Mouse (Mus musculus): ENCODE data around the gene Ift57. TPM values are rescaled to one million over a fixed set of nuclear protein-coding genes. Genes with fewer than 3 reads are reported as not detected.

Ift57 gene
- polyA plus RNA-seq, 1 experiment: 8.7 TPM

- Histone ChIP-seq H3K4me3 (replicated peaks) (no peak overlapping the region), H3K4me1 (peaks cover 50% of the 10 kb centered on the region), H3K27me3 (replicated peaks) (no peaks in the 10 kb centered on the region), H3K9me3 (no peaks in the 10 kb centered on the region), H3K36me3 (replicated peaks; ENCODE audit: low read length) (no peaks in the 10 kb centered on the region)
- TF ChIP-seq FLI1 (IDR thresholded peaks at IDR 0.05; ENCODE audit: low read length) (no peak), GATA1 (IDR thresholded peaks at IDR 0.05; ENCODE audit: borderline replicate concordance, low read length) (no peak)
Measured at GRCm38 (mm10) chr16:49787714-49788113, 88.7 kb downstream of the Ift57 start.

GRCm38 (mm10) chr16:49790575-49791465 is 91.8 kb downstream of the Ift57 start:
- H3K4me3 ChIP-seq (replicated peaks): peak overlapping the region; percentile 60
- peaks cover 47% of the 10 kb centered on the region for H3K4me1 ChIP-seq

GRCm38 (mm10) chr16:49792446-49792878 is 93.4 kb downstream of the Ift57 start:
- Histone ChIP-seq H3K36me3 (replicated peaks; ENCODE audit: low read length) (no peaks in the 10 kb centered on the region), H3K4me1 (peaks cover 63% of the 10 kb centered on the region), H3K27me3 (replicated peaks) (no peaks in the 10 kb centered on the region), H3K9me3 (no peaks in the 10 kb centered on the region), H3K4me3 (replicated peaks) (peak overlapping the region; percentile 54)
- TF ChIP-seq FLI1 (IDR thresholded peaks at IDR 0.05; ENCODE audit: low read length): no peak
- no peak for TF ChIP-seq GATA1 (IDR thresholded peaks at IDR 0.05; ENCODE audit: borderline replicate concordance, low read length)

More at GRCm38 (mm10) chr16:49790575-49791465, 91.8 kb downstream of the Ift57 start:
- Histone ChIP-seq H3K9me3 (no peaks in the 10 kb centered on the region), H3K36me3 (replicated peaks; ENCODE audit: low read length) (no peaks in the 10 kb centered on the region), H3K27me3 (replicated peaks) (no peaks in the 10 kb centered on the region)
- TF ChIP-seq GATA1 (IDR thresholded peaks at IDR 0.05; ENCODE audit: borderline replicate concordance, low read length) (no peak), FLI1 (IDR thresholded peaks at IDR 0.05; ENCODE audit: low read length) (no peak)

DNA sequence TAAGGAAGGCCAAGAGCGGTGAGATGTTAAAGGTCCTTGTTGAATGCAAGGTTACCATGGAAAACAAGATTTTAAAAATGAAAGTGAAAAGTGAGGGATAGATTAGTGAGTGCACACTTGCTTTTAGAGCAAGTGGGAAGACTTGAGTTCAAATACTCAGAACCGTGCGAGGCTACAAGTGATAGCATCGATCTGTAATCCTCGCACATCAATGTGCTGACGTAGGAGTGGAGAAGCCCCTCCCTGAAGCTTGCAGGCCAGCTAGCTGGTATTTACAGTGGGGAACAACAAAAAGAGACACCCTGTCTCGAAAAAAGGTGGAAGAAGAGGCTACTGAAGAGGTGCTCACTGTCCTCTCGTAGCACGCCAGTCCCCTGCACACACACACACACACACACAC is 94.6 kb downstream of the Ift57 start:
- Histone ChIP-seq H3K9me3 (no peaks in the 10 kb centered on the region), H3K27me3 (replicated peaks) (no peaks in the 10 kb centered on the region), H3K4me3 (replicated peaks) (peak overlapping the region; percentile 0), H3K4me1 (peaks cover 73% of the 10 kb centered on the region), H3K36me3 (replicated peaks; ENCODE audit: low read length) (no peaks in the 10 kb centered on the region)
- no peak for TF ChIP-seq FLI1 (IDR thresholded peaks at IDR 0.05; ENCODE audit: low read length)
- no peak for TF ChIP-seq GATA1 (IDR thresholded peaks at IDR 0.05; ENCODE audit: borderline replicate concordance, low read length)

GRCm38 (mm10) chr16:49796271-49796670 is 97.2 kb downstream of the Ift57 start:
- Histone ChIP-seq H3K4me1 (peaks cover 83% of the 10 kb centered on the region), H3K27me3 (replicated peaks) (no peaks in the 10 kb centered on the region)
- TF ChIP-seq FLI1 (IDR thresholded peaks at IDR 0.05; ENCODE audit: low read length) (no peak), GATA1 (IDR thresholded peaks at IDR 0.05; ENCODE audit: borderline replicate concordance, low read length) (no peak)

DNA sequence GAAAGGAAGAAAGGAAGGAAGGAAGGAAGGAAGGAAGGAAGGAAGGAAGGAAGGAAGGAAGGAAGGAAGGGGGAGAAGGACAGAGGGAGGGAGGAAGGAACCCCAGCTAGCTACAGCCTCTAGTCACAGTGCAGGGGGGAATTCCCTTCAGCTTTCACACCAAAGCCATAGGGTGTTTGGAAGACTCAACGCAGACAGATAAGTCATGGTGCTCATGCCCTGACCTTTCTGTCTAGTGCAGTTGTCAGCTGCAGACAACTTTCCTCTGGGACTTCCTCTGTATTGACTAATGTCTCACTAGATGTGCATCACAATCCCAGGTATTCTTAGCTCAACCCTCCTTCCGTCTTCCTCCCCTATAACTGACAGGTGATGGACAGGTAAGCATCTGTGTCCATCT is 97.9 kb downstream of the Ift57 start:
- no peaks in the 10 kb centered on the region for H3K36me3 ChIP-seq (replicated peaks; ENCODE audit: low read length)
- TF ChIP-seq FLI1 (IDR thresholded peaks at IDR 0.05; ENCODE audit: low read length) (no peak), GATA1 (IDR thresholded peaks at IDR 0.05; ENCODE audit: borderline replicate concordance, low read length) (no peak)
- peaks cover 83% of the 10 kb centered on the region for H3K4me1 ChIP-seq
- no peaks in the 10 kb centered on the region for H3K9me3 ChIP-seq
- no peaks in the 10 kb centered on the region for H3K27me3 ChIP-seq (replicated peaks)
- H3K4me3 ChIP-seq (replicated peaks): no peak overlapping the region

More at GRCm38 (mm10) chr16:49796271-49796670, 97.2 kb downstream of the Ift57 start:
- H3K36me3 ChIP-seq (replicated peaks; ENCODE audit: low read length): no peaks in the 10 kb centered on the region
- no peaks in the 10 kb centered on the region for H3K9me3 ChIP-seq
- H3K4me3 ChIP-seq (replicated peaks): no peak overlapping the region

GRCm38 (mm10) chr16:49798790-49799189 is 99.8 kb downstream of the Ift57 start:
- Histone ChIP-seq H3K36me3 (replicated peaks; ENCODE audit: low read length) (no peaks in the 10 kb centered on the region), H3K4me1 (peaks cover 83% of the 10 kb centered on the region), H3K9me3 (no peaks in the 10 kb centered on the region), H3K4me3 (replicated peaks) (peak overlapping the region; percentile 69), H3K27me3 (replicated peaks) (no peaks in the 10 kb centered on the region)
- TF ChIP-seq FLI1 (IDR thresholded peaks at IDR 0.05; ENCODE audit: low read length): no peak
- TF ChIP-seq GATA1 (IDR thresholded peaks at IDR 0.05; ENCODE audit: borderline replicate concordance, low read length): no peak

GRCm38 (mm10) chr16:49799597-49800561 is 100.8 kb downstream of the Ift57 start, which contains the start of gene Cd47:
Gene Cd47, plus strand, starts transcription at chr16:49800533.
- Histone ChIP-seq H3K4me3 (replicated peaks) (peak within 1 kb of the TSS; percentile 75), H3K36me3 (replicated peaks; ENCODE audit: low read length) (no peaks in the 10 kb centered on the region), H3K27me3 (replicated peaks) (no peaks in the 10 kb centered on the region), H3K4me1 (peaks cover 91% of the 10 kb centered on the region), H3K9me3 (no peaks in the 10 kb centered on the region)
- TF ChIP-seq GATA1 (IDR thresholded peaks at IDR 0.05; ENCODE audit: borderline replicate concordance, low read length) (peak; percentile 78; the same call in 1 of the 3 replicates), FLI1 (IDR thresholded peaks at IDR 0.05; ENCODE audit: low read length) (no peak)

GRCm38 (mm10) chr16:49800996-49801395 is 102.0 kb downstream of the Ift57 start:
- no peaks in the 10 kb centered on the region for H3K36me3 ChIP-seq (replicated peaks; ENCODE audit: low read length)
- peak overlapping the region; percentile 38 for H3K4me3 ChIP-seq (replicated peaks)
- H3K4me1 ChIP-seq: peaks cover 98% of the 10 kb centered on the region
- no peaks in the 10 kb centered on the region for H3K9me3 ChIP-seq
- H3K27me3 ChIP-seq (replicated peaks): no peaks in the 10 kb centered on the region
- no peak for TF ChIP-seq GATA1 (IDR thresholded peaks at IDR 0.05; ENCODE audit: borderline replicate concordance, low read length)
- no peak for TF ChIP-seq FLI1 (IDR thresholded peaks at IDR 0.05; ENCODE audit: low read length)
